Mouse (Mus musculus) heart, adult 2 months (tissue): ENCODE measurements at regions not wholly inside any gene's neighbourhood (a gene's known extent, or its start where the extent isn't known, plus 50 kb on each side); places are given as distances from the start of the nearest gene placed in this dataset.

Source experiments
- DNase-seq, 2 experiments: peaks; one replicate each; pipeline ENCODE4 v3.0.0; 2021
- H3K27ac ChIP-seq: fragments of 200-600 bp; 2 replicates; pipeline ENCODE4 v1.8.1; 2022
- H3K27me3 ChIP-seq: fragments of 200-500 bp; 2 replicates; pipeline ENCODE4 v1.6.1; 2012; ENCODE audit warnings: mild to moderate bottlenecking, low read length, inconsistent platforms, mixed read lengths; ENCODE audit not compliant: control insufficient read depth, insufficient read depth
- H3K36me3 ChIP-seq: fragments of 200-500 bp; 2 replicates; pipeline ENCODE4 v1.6.1; 2012; ENCODE audit warnings: low read length, inconsistent platforms; ENCODE audit not compliant: control insufficient read depth, insufficient read depth
- H3K4me1 ChIP-seq: fragments of 200-500 bp; 2 replicates; pipeline ENCODE4 v1.6.1; 2011; ENCODE audit warnings: low read length; ENCODE audit not compliant: control insufficient read depth, insufficient read depth
- H3K4me3 ChIP-seq: fragments of 200-600 bp; 2 replicates; pipeline ENCODE4 v1.8.1; 2022
- H3K79me2 ChIP-seq: fragments of 200-500 bp; replicated peaks from 2 replicates; pipeline ENCODE4 v1.6.1; 2012; ENCODE audit warnings: mild to moderate bottlenecking, inconsistent platforms, low read length, moderate library complexity, mixed read lengths; ENCODE audit not compliant: control insufficient read depth, insufficient read depth
- H3K9ac ChIP-seq: fragments of 200-500 bp; 2 replicates; pipeline ENCODE4 v1.6.1; 2012; ENCODE audit warnings: low read depth, mild to moderate bottlenecking, control low read depth, inconsistent platforms, low read length, mixed read lengths
- CTCF ChIP-seq: fragments of 200-600 bp; IDR thresholded peaks from 2 replicates; pipeline ENCODE4 v1.8.1; 2022; ENCODE audit warnings: antibody characterized with exemption, mild to moderate bottlenecking, moderate library complexity
- EP300 ChIP-seq: fragments of 200-500 bp; IDR thresholded peaks from 2 replicates; pipeline ENCODE4 v1.6.1; 2011; ENCODE audit warnings: low read depth, low read length, control low read depth; ENCODE audit not compliant: insufficient read depth
- POLR2A ChIP-seq: fragments of 200-500 bp; IDR thresholded peaks from 2 replicates; pipeline ENCODE4 v1.6.1; 2011; ENCODE audit warnings: mild to moderate bottlenecking, low read depth, low read length, control low read depth; ENCODE audit not compliant: insufficient read depth
- WGBS: fragments of 180-500 bp; shearing (Covaris S2); methylation state at CpG from one replicate; pipeline ENCODE4 v1.1.7; 2018; 5-methylcytosine and 5-hydroxymethylcytosine counted together
- intact Hi-C: fragments of 180-260 bp; cut with DNase I; formaldehyde crosslinking; loops from one replicate; pipeline ENCODE4 v1.15.1; 2025

DNA sequence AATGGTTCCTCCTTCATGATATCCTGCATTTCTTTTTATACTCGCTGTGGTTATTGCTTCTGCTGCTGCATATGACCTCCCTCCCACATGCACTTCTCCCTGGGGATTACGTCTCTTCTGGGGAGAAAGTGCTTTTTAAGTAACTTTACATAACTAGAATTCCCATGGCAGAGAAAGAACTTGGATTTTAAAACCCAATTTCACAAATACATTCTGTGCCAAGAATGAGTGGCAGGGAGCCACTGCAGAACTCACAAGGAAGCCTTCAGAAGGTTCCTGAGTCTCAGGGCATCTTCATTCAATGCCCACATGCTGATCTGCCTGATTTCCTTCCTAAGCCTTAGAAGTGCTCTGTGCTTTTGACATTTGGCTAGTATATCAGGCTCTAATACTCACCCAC, 259.8 kb downstream of the Myh15 start:
- DNase-seq: no peak
- Histone ChIP-seq H3K4me1 (no peaks in the 10 kb centered on the region), H3K9ac (no peak overlapping the region), H3K4me3 (no peak overlapping the region), H3K27me3 (no peaks in the 10 kb centered on the region), H3K27ac (no peak overlapping the region), H3K79me2 (no peaks in the 10 kb centered on the region), H3K36me3 (no peaks in the 10 kb centered on the region)
- 74% methylated on average over 2 of the region's 2 CpGs for WGBS
- no peak for TF ChIP-seq CTCF
- TF ChIP-seq POLR2A: no peak
- no peak for TF ChIP-seq EP300
- intact Hi-C loops: no loop called here

GRCm38 (mm10) chr16:49319047-49319678, 261.9 kb downstream of the Myh15 start:
- H3K4me3 ChIP-seq: no peak overlapping the region
- no peak for DNase-seq
- H3K79me2 ChIP-seq: no peaks in the 10 kb centered on the region
- no peaks in the 10 kb centered on the region for H3K4me1 ChIP-seq
- H3K9ac ChIP-seq: no peak overlapping the region
- intact Hi-C loops: no loop called here
- no peak for TF ChIP-seq EP300
- TF ChIP-seq CTCF: no peak
- TF ChIP-seq POLR2A: no peak
- no peak overlapping the region for H3K27ac ChIP-seq
- 74% methylated on average over 4 of the region's 4 CpGs for WGBS
- H3K36me3 ChIP-seq: no peaks in the 10 kb centered on the region
- no peaks in the 10 kb centered on the region for H3K27me3 ChIP-seq

GRCm38 (mm10) chr16:49319774-49320173, 262.5 kb downstream of the Myh15 start:
- DNase-seq: no peak
- no peak overlapping the region for H3K4me3 ChIP-seq
- H3K9ac ChIP-seq: no peak overlapping the region
- H3K79me2 ChIP-seq: no peaks in the 10 kb centered on the region
- TF ChIP-seq EP300 (no peak), CTCF (no peak), POLR2A (no peak)
- H3K4me1 ChIP-seq: no peaks in the 10 kb centered on the region
- no peaks in the 10 kb centered on the region for H3K36me3 ChIP-seq
- intact Hi-C loops: loop anchor here (2.0 kb wide), 1 partner anchor 155 kb away; no protein-coding TSS in a partner anchor
- H3K27me3 ChIP-seq: no peaks in the 10 kb centered on the region
- WGBS: 67% methylated on average over 5 of the region's 5 CpGs
- H3K27ac ChIP-seq: no peak overlapping the region

GRCm38 (mm10) chr16:49321951-49322350, 264.7 kb downstream of the Myh15 start:
- 83% methylated on average over 1 of the region's 1 CpGs for WGBS
- H3K4me1 ChIP-seq: no peaks in the 10 kb centered on the region

GRCm38 (mm10) chr16:49330725-49331386, 273.6 kb downstream of the Myh15 start:
- Histone ChIP-seq H3K36me3 (no peaks in the 10 kb centered on the region), H3K27ac (no peak overlapping the region), H3K27me3 (no peaks in the 10 kb centered on the region), H3K79me2 (no peaks in the 10 kb centered on the region), H3K4me1 (no peaks in the 10 kb centered on the region), H3K4me3 (no peak overlapping the region), H3K9ac (no peak overlapping the region)
- intact Hi-C loops: no loop called here
- TF ChIP-seq POLR2A (no peak), EP300 (no peak), CTCF (no peak)
- no peak for DNase-seq
- WGBS: 82% methylated on average over 5 of the region's 5 CpGs

More at GRCm38 (mm10) chr16:49321951-49322350, 264.7 kb downstream of the Myh15 start:
- no peak overlapping the region for H3K27ac ChIP-seq
- no peak for DNase-seq
- H3K79me2 ChIP-seq: no peaks in the 10 kb centered on the region
- no peak overlapping the region for H3K4me3 ChIP-seq
- H3K27me3 ChIP-seq: no peaks in the 10 kb centered on the region
- TF ChIP-seq EP300: no peak
- peak; percentile 55 for TF ChIP-seq CTCF
- H3K9ac ChIP-seq: no peak overlapping the region
- intact Hi-C loops: loop anchor here (1.0 to 2.0 kb wide), 2 partner anchors 44 to 157 kb away; no protein-coding TSS in a partner anchor
- H3K36me3 ChIP-seq: no peaks in the 10 kb centered on the region

GRCm38 (mm10) chr16:49332107-49332722, 274.9 kb downstream of the Myh15 start:
- no peak overlapping the region for H3K9ac ChIP-seq
- no peak for TF ChIP-seq POLR2A
- H3K4me3 ChIP-seq: no peak overlapping the region
- no peak overlapping the region for H3K27ac ChIP-seq
- H3K27me3 ChIP-seq: no peaks in the 10 kb centered on the region
- no peaks in the 10 kb centered on the region for H3K4me1 ChIP-seq
- 61% methylated on average over 5 of the region's 5 CpGs for WGBS
- DNase-seq: peak in 1 of 2 experiments; percentile 33
- intact Hi-C loops: no loop called here
- no peaks in the 10 kb centered on the region for H3K36me3 ChIP-seq
- no peaks in the 10 kb centered on the region for H3K79me2 ChIP-seq
